Mouse (Mus musculus): ENCODE data around the gene Cfap97d1.

Gene Cfap97d1

DNA sequence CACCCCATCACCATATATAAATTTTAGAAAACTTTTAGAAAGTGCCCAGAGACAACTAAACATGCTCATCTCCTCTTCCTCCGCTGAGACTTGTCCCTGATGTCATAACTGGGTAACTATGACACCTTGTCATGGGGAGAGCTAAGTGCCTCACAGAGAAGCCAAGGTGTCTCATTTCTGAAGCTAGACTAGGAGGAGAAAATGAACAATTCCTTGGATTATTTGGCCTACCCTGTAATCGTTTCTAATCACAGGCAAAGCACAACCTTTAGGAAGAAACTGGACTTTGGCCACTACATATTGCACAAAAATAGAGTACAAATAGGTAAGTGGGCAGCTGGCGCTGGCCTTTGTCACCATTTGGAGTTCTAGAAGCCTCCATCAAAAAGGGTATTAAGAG lies 2.8 kb downstream of the Cfap97d1 start, which contains the start of gene Dusp3:
Dusp3 (minus strand) TSS at position 101 of the 400 bp plus-strand sequence.
- no peak for TF ChIP-seq GATA4 (IDR thresholded peaks at IDR 0.05; ENCODE audit: insufficient replicate concordance, low read length)

DNA sequence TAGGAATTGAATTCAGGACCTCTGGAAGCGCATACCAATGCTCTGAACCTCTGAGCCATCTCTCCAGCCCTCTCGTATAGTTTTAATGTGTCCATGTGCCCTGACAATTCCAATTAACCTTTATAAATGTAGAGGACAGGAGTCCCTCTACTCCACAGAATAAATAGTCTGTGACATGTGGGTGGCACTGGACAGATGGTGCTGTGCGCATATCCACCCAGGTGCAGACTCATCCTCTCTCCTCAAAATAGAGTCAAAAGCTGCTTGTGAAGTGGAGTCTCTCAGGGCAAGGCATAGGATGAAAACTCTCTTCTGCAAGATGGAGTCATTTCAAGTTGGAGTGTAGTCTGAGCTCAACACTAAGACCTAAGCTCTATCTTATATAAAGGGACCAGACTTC lies 6.2 kb downstream of the Cfap97d1 start:
- no peak for TF ChIP-seq GATA4 (IDR thresholded peaks at IDR 0.05; ENCODE audit: insufficient replicate concordance, low read length)

DNA sequence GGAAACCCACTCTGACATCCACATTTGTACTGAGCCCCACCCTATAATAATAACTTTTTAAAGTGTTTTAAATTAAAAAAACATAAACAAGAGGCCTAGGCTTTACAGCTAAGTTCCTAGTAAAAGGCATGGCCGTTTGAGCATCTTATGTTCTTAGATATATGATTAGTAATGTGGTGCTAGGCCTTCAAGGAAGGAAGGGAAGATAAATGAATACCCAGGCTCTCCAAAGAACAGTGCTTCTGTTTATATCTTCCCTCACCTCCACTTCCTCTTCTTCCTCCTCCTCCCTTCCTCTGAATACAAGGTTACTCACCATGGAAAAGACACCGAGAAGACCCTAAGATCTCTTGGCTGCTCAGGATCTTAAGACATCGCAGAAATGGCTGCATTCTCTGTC lies 7.7 kb downstream of the Cfap97d1 start:
- no peak for TF ChIP-seq GATA4 (IDR thresholded peaks at IDR 0.05; ENCODE audit: insufficient replicate concordance, low read length)

DNA sequence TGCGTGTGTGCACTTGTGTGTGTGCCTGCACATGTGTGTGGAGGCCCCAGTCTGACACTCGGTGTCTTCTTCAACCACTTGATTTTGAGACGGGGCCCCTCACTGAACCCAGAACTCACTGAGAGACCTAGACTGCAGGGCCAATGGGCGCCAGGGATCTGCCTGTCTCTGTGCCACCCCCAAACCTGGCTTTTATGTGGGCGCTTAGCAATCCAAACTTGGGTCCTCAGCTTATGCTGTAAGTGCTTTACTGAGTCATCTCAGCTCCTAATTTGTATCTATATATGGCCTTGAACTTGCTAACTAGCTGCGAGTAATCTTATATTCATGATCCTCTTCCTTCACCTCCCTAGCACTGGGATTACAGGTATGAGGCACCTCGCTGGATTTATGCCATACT lies 8.3 kb downstream of the Cfap97d1 start:
- no peak for TF ChIP-seq GATA4 (IDR thresholded peaks at IDR 0.05; ENCODE audit: insufficient replicate concordance, low read length)

DNA sequence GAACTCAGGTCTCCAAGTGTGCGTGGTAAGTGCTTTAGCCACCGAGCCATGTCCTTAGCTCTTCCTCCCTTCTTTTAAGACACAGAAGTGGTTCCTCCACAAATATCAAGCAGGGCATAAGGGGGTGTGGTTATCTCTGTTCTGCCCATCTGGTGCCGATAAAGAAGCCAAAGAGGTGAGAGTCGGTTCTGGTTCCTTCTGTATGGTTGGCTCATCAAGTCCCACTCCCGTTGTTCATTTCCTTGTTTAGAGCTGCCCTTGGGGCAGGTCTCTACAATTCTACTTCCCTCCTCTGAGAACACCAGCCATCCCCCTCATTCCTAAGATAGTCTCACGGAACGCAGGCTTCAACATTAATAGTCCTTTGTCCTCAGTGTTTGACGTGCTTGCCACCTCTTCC lies 10.0 kb downstream of the Cfap97d1 start:
- TF ChIP-seq GATA4 (IDR thresholded peaks at IDR 0.05; ENCODE audit: insufficient replicate concordance, low read length): no peak

DNA sequence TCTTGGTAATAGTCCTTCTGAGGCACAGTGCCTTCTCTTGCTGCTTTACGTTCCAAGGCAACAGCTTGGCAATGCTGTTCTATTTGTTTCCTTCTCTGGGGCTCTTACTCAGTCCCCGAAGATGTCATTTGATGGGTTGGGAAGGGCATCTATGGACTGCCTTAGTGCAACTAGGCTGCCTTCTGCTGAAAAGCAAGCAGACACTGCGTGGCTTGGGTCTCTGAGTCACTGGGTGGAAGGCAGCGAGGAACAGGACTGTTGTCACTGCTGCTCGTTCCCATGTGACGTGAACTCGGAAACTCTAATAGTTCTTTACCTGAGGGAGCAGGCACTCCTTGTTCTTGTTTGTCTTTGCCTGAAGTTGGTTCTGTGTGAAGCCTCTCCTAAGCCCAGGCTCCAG lies 11.9 kb downstream of the Cfap97d1 start:
- no peak for TF ChIP-seq GATA4 (IDR thresholded peaks at IDR 0.05; ENCODE audit: insufficient replicate concordance, low read length)

DNA sequence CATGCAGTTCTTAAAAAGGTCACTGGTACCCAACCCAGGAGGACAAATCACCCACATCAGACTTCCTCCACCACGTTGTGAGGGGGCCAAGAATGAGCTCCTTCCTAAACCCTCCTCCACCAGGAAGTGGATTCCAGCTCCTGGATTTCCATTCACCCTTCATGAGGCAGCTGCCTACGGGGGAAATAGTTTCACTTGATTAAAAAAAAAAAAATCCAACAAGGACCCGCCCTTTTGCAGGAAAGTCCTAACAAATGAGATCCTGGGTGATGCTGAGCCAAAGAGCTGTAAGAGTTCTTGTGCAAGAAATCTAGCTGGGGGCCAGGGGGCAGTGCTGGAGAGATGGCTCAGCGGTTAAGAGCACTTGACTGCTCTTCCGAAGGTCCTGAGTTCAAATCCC lies 14.2 kb downstream of the Cfap97d1 start:
- TF ChIP-seq GATA4 (IDR thresholded peaks at IDR 0.05; ENCODE audit: insufficient replicate concordance, low read length): no peak

DNA sequence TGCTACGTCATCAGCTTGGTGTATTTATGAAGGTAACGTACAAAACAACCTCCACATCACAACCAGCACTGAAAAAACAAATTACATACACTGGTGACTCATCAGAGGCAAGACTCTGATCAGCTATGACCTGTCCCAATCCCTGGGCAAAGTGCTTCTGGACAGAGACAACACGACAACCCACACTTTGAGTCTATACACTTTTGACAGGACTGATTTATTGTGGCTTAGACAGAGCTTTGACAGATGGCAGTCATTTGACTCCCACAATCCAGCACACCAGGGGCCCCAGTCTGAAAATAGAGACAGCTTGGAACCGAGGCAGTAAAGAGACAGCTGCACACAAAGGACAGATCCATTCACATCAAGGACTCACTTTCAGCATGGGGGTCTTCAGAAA lies 15.4 kb downstream of the Cfap97d1 start:
- no peak for TF ChIP-seq GATA4 (IDR thresholded peaks at IDR 0.05; ENCODE audit: insufficient replicate concordance, low read length)

DNA sequence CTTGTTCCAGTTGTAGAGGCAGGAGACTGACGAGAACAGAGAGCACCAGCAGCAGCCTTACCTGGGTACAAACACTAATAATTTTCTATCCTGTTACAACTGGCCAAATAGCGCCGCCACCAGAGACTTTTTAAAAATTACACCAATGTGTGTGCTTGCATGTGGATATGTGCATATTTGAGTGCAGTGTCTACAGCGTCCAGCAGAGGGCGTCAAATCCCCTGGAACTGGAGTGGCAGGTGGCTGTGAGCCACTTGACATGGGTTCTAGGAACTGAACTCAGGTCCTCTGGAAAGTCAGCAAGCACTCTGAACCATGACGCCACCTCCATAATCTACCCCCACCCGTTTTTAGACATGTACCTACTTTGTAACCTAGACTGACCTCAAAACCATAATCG lies 20.2 kb downstream of the Cfap97d1 start:
- TF ChIP-seq GATA4 (IDR thresholded peaks at IDR 0.05; ENCODE audit: insufficient replicate concordance, low read length): no peak

DNA sequence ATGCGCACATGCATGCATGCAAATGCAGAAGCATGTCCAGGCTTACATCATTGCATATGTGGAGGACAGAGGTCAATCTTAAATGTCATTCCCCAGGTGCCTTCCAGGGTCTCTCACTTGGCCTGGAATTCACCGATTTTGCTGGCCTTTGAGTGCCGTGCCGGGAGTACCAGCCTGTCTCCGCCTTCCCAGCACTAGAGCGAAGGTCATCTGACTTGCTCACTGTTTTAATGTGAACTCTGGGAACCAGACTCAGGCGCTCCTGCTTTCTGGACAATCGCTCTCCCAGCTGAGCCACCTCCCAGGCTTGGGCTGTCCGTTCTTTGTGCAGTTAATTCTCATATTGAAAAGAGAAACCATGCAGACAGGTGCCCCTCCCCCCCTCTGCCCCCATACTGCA lies 22.2 kb downstream of the Cfap97d1 start:
- TF ChIP-seq GATA4 (IDR thresholded peaks at IDR 0.05; ENCODE audit: insufficient replicate concordance, low read length): no peak

DNA sequence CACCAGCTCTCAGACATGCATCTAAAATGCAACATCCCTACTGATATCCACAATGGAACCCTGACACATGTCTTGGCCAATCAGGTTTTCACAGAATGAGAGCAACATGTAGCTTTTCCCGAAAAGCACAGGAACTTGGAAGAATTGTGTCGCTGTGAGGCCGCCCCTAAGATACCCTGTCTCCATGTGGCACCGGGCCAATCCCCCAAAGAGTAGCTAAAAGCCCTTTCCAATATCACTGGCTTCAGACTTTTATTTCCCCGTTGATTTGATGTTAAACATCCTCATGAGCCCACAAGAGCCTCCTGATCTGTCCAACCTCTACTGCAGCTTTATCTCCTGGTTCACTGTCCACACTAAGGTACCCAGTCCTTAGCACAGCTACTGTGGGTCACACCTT lies 22.6 kb downstream of the Cfap97d1 start:
- TF ChIP-seq GATA4 (IDR thresholded peaks at IDR 0.05; ENCODE audit: insufficient replicate concordance, low read length): no peak

DNA sequence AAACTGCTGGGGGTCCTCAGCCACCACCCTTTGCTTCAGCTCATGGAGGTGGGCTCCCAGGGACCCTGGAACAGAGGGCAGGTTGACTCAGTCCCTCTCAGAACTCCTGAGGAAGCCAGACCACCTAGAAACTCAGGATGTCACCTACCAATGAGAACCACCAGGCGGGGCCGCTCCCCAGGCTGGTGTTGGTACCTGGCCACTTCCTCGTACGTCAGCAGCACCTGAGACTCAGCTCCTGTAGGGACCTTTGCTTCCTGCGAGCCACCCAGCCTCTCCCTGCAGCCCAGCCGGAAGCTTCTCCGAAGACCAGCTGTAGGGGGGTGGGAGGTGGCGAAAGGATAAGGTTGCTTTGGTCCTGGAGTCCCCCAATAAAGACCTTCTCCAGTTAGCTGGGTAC lies 24.3 kb downstream of the Cfap97d1 start:
- no peak for TF ChIP-seq GATA4 (IDR thresholded peaks at IDR 0.05; ENCODE audit: insufficient replicate concordance, low read length)

DNA sequence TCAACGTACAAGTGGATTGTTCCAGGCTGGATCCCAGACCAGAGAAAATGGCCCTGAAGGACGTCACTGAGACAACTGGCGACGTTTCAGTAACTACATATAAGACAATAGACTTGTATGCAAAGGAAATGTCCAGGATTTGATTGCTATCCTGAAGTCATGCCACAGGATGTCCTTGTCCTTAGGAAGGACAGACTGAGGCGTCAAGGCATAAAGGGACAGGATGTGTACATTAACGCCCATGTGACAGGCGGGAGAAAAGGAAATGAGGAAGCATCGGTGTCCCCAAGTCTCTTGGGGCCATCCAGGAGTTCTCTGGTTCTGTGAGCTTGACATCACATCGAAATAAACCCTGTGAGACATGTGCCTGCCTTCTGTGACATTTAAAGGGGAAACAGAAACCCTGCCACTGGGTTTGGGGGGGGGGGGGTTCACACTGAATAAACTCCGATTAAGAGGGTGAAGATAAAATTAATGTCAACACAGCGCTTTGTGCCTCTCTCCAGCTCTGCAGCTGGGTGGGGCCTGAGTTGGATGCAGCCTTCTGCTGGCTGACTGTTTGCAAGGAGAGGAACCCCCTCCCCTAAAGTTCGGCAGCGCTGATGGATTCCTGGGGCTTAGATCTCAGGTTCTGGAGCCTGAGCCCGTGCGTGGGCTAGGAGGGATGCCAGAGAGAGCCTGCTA lies 25.0 kb downstream of the Cfap97d1 start:
- no peak; the same call in 1 of the 2 replicates for TF ChIP-seq GATA4 (IDR thresholded peaks at IDR 0.05; ENCODE audit: insufficient replicate concordance, low read length)

DNA sequence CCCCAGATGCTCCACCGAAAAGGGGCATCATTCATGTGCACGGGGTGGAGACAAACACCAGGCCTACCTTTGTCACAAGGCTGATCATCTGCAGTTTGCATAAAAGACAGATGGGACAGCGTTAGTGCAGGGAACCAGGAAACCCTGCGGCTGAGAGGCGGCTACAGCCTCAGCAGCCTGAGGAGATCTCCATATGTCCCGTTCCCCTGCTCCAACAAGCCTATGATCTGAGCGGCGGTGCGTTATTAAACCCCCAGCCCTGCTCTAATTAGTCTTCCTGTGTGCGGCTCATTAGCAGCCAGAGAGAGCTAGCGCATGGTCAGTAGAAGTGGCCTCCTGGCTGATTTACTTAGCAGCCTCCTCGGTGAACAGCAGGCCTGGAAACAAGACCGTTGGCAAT lies 26.1 kb downstream of the Cfap97d1 start:
- no peak for TF ChIP-seq GATA4 (IDR thresholded peaks at IDR 0.05; ENCODE audit: insufficient replicate concordance, low read length)

DNA sequence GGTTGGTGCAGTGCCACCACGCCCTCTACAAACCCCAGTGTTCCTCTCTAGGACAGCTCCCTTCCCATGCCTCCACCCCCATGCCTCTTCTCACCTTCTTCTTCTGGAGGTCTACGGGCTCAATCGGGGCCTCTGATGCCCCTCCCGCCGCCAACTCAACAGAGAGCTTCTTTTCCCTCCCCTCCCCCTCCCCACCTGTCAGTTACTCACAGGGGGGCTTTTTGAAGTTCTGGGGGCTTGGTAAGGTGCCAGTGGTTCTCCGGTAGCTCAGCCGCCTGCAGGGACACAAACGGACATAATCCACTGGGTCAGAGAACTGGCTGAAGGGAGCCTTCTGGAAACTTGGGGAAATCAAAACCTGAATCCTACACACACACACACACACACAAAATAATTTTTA lies 27.4 kb downstream of the Cfap97d1 start:
- no peak for TF ChIP-seq GATA4 (IDR thresholded peaks at IDR 0.05; ENCODE audit: insufficient replicate concordance, low read length)

DNA sequence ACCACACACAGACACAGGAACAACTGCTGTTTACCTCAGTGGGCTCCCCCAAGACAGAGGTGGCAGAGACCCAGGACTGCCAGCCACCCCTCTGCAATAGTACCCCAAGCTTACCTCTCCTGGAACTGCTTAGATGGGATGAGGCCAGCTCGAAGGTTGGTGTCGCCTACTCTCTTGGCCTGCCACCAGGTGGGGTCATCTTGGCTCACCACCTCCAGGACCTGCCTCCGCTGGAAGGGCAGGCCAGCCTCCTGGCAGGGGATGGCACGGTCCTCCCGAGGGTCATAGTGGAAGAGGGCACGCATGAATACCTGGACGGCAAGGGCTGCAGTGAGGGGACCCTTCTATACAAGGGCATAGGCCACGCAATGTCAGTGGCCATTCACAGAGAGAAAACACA lies 29.1 kb downstream of the Cfap97d1 start:
- no peak for TF ChIP-seq GATA4 (IDR thresholded peaks at IDR 0.05; ENCODE audit: insufficient replicate concordance, low read length)

DNA sequence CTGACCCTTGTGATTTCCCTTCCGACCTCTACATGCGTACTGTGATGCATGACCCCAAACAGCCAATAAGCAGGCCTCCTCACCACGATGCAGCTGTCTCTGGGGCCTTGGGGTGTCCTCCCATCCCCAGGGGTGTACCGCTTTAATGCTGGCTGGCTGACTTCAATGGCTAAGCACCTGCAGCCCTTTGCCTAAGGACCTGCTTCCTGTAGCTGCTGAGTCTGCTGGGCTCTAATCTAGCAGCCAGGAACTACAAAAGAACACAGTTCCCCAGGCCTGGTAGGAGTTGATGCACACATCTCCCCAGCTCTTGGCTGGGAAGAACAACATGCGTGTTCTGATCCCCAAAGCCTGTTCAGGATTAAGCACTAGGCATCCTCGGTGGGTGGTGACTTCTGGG lies 31.4 kb downstream of the Cfap97d1 start:
- no peak for TF ChIP-seq GATA4 (IDR thresholded peaks at IDR 0.05; ENCODE audit: insufficient replicate concordance, low read length)
